In the genomic region with DNA sequence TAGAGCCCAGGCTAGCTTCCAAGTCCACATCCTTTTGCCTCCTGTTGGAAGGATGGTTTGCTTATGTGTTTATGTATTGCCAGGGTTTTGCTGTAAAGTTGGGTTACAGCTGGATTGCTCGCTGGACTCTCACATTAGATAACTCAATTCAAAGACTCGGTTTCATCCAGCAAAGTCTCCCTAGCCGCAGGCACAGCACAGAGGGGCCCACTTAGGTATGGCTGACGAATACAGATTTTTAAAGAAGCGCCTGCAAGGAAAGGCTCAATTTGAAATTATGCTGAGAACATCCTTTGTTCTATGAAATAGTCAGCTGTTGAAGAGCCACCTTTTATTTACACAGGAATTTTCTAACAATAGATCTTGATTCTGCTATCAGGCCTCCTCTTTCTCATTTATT, we compare ENCODE assay signal across 29 mouse cellular contexts.
DNase-seq lines count a peak whose midpoint lies in the region; ATAC-seq and TF ChIP-seq lines count a peak whose summit lies in the region.
"Had no signal": no experiment of that assay in that cellular context is flagged by ENCODE, and none has a peak within 500 bp of the region (broad histone marks: within the 10 kb centered on the region; RNA-seq: fewer than 3 reads in every experiment).

No protein-coding gene starts in this region.

- no peak overlapping the region for H3K4me2 ChIP-seq in forebrain, embryonic 15.5 days (replicated peaks)
- no peak overlapping the region for H3K4me2 ChIP-seq in midbrain, embryonic 15.5 days
- no peak overlapping the region for H3K4me2 ChIP-seq in midbrain, postnatal 0 days (ENCODE audit: low read depth, low read length, poor library complexity, severe bottlenecking)
- no peak overlapping the region for H3K4me2 ChIP-seq in hindbrain, embryonic 15.5 days
- H3K4me2 ChIP-seq: embryonic facial prominence, embryonic 13.5 days; heart, embryonic 15.5 days; limb, embryonic 15.5 days; liver, embryonic 13.5 days; neural tube, embryonic 12.5 days had no signal

- H3K9ac ChIP-seq in forebrain, embryonic 15.5 days (replicated peaks): no peak overlapping the region
- no peak overlapping the region for H3K9ac ChIP-seq in midbrain, embryonic 15.5 days
- H3K9ac ChIP-seq in midbrain, postnatal 0 days (replicated peaks; ENCODE audit: low read length, poor library complexity, severe bottlenecking): no peak overlapping the region
- H3K9ac ChIP-seq in hindbrain, embryonic 15.5 days: no peak overlapping the region
- H3K9ac ChIP-seq: embryonic facial prominence, embryonic 13.5 days; heart, embryonic 15.5 days; limb, embryonic 15.5 days; liver, embryonic 13.5 days; neural tube, embryonic 12.5 days had no signal

- H3K9me3 ChIP-seq in forebrain, embryonic 15.5 days: no peaks in the 10 kb centered on the region
- H3K9me3 ChIP-seq in forebrain, embryonic 10.5 days: no peaks in the 10 kb centered on the region
- no peaks in the 10 kb centered on the region for H3K9me3 ChIP-seq in midbrain, embryonic 15.5 days
- H3K9me3 ChIP-seq in midbrain, postnatal 0 days (ENCODE audit: low read length): no peaks in the 10 kb centered on the region
- H3K9me3 ChIP-seq in hindbrain, embryonic 15.5 days: no peaks in the 10 kb centered on the region
- H3K9me3 ChIP-seq: embryonic facial prominence, embryonic 13.5 days; heart, embryonic 10.5 days; heart, embryonic 15.5 days; limb, embryonic 10.5 days; limb, embryonic 15.5 days; liver, embryonic 13.5 days; neural tube, embryonic 12.5 days had no signal

- no peaks in the 10 kb centered on the region for H3K36me3 ChIP-seq in forebrain, embryonic 15.5 days
- no peaks in the 10 kb centered on the region for H3K36me3 ChIP-seq in forebrain, embryonic 10.5 days (replicated peaks)
- H3K36me3 ChIP-seq in midbrain, embryonic 15.5 days (replicated peaks): no peaks in the 10 kb centered on the region
- H3K36me3 ChIP-seq in midbrain, postnatal 0 days (ENCODE audit: insufficient read depth, low read length): no peaks in the 10 kb centered on the region
- no peaks in the 10 kb centered on the region for H3K36me3 ChIP-seq in hindbrain, embryonic 15.5 days
- H3K36me3 ChIP-seq: embryonic facial prominence, embryonic 13.5 days; heart, embryonic 10.5 days; heart, embryonic 15.5 days; limb, embryonic 10.5 days; limb, embryonic 15.5 days; liver, embryonic 13.5 days; neural tube, embryonic 12.5 days had no signal

- no peak overlapping the region for H3K4me3 ChIP-seq in forebrain, embryonic 15.5 days
- no peak overlapping the region for H3K4me3 ChIP-seq in forebrain, embryonic 10.5 days
- H3K4me3 ChIP-seq in midbrain, embryonic 15.5 days: no peak overlapping the region
- no peak overlapping the region for H3K4me3 ChIP-seq in midbrain, postnatal 0 days (ENCODE audit: low read depth, low read length)
- H3K4me3 ChIP-seq in hindbrain, embryonic 15.5 days: no peak overlapping the region
- H3K4me3 ChIP-seq: embryonic facial prominence, embryonic 13.5 days; erythroblast, embryonic 14.5 days; heart, embryonic 10.5 days; heart, embryonic 15.5 days; limb, embryonic 10.5 days; limb, embryonic 15.5 days; liver, embryonic 13.5 days; neural tube, embryonic 12.5 days had no signal

- peak; percentile 21; the same call in 1 of the 2 replicates for ATAC-seq in forebrain, embryonic 15.5 days (replicated peaks)
- peak; percentile 53; the same call in 1 of the 2 replicates for ATAC-seq in midbrain, embryonic 15.5 days (replicated peaks)
- no peak for ATAC-seq in midbrain, postnatal 0 days (ENCODE audit: low FRiP score)
- no peak for ATAC-seq in hindbrain, embryonic 15.5 days (ENCODE audit: low FRiP score, low read depth)
- ATAC-seq: CD4-positive, CD25-positive, alpha-beta regulatory T cell, adult 4 months; intestine, postnatal 0 days had no signal

- peaks cover 12% of the 10 kb centered on the region for H3K4me1 ChIP-seq in forebrain, embryonic 15.5 days
- peaks cover 15% of the 10 kb centered on the region for H3K4me1 ChIP-seq in forebrain, embryonic 10.5 days
- peaks cover 11% of the 10 kb centered on the region for H3K4me1 ChIP-seq in midbrain, embryonic 15.5 days
- H3K4me1 ChIP-seq in midbrain, postnatal 0 days (ENCODE audit: insufficient read depth, low read length): no peaks in the 10 kb centered on the region
- H3K4me1 ChIP-seq in hindbrain, embryonic 15.5 days (replicated peaks): no peaks in the 10 kb centered on the region; the same call in 1 of the 2 replicates
- H3K4me1 ChIP-seq: embryonic facial prominence, embryonic 13.5 days; heart, embryonic 10.5 days; heart, embryonic 15.5 days; limb, embryonic 10.5 days; limb, embryonic 15.5 days; liver, embryonic 13.5 days had no signal

- WGBS in forebrain, embryonic 15.5 days: 49% methylated on average over 5 of the region's 5 CpGs
- WGBS in forebrain, embryonic 10.5 days: 86% methylated on average over 5 of the region's 5 CpGs
- WGBS in midbrain, embryonic 15.5 days: 37% methylated on average over 5 of the region's 5 CpGs
- 42% methylated on average over 5 of the region's 5 CpGs for WGBS in midbrain, postnatal 0 days
- WGBS in hindbrain, embryonic 15.5 days: 48% methylated on average over 5 of the region's 5 CpGs

- TF ChIP-seq CTCF in midbrain, postnatal 0 days (IDR thresholded peaks at IDR 0.05): no peak

- H3K27me3 ChIP-seq in forebrain, embryonic 15.5 days: 0 out of 2 replicates have a peak, but pooled peaks cover 3% of the 10 kb centered on the region
- peaks cover 49% of the 10 kb centered on the region for H3K27me3 ChIP-seq in forebrain, embryonic 10.5 days (ENCODE audit: poor library complexity, severe bottlenecking)
- H3K27me3 ChIP-seq in midbrain, embryonic 15.5 days (replicated peaks): no peaks in the 10 kb centered on the region
- no peaks in the 10 kb centered on the region for H3K27me3 ChIP-seq in midbrain, postnatal 0 days (ENCODE audit: insufficient read depth, low read length)
- no peaks in the 10 kb centered on the region for H3K27me3 ChIP-seq in hindbrain, embryonic 15.5 days
- H3K27me3 ChIP-seq: embryonic facial prominence, embryonic 13.5 days; heart, embryonic 15.5 days; limb, embryonic 15.5 days; liver, embryonic 13.5 days; neural tube, embryonic 12.5 days had no signal

- peak overlapping the region; percentile 24; the same call in 1 of the 2 replicates for H3K27ac ChIP-seq in forebrain, embryonic 15.5 days (replicated peaks)
- no peak overlapping the region for H3K27ac ChIP-seq in forebrain, embryonic 10.5 days
- no peak overlapping the region for H3K27ac ChIP-seq in midbrain, embryonic 15.5 days
- no peak overlapping the region for H3K27ac ChIP-seq in midbrain, postnatal 0 days (ENCODE audit: low read depth, low read length)
- peak overlapping the region; percentile 34; the same call in 1 of the 2 replicates for H3K27ac ChIP-seq in hindbrain, embryonic 15.5 days (replicated peaks)
- H3K27ac ChIP-seq: embryonic facial prominence, embryonic 13.5 days; heart, embryonic 10.5 days; heart, embryonic 15.5 days; limb, embryonic 10.5 days; limb, embryonic 15.5 days; liver, embryonic 13.5 days; macrophage; neural tube, embryonic 12.5 days had no signal

- DNase-seq in forebrain, embryonic 10.5 days (ENCODE audit: extremely low spot score, low spot score): no peak
- no peak for DNase-seq in midbrain, postnatal 0 days (ENCODE audit: low spot score)
- DNase-seq in adrenal gland, adult 18-20 months (ENCODE audit: low spot score in 2 of 2): no peak
- no peak for DNase-seq in cerebellum, adult 18-20 months
- DNase-seq: adrenal gland, postnatal 25 days; cerebellum, adult 9-10 months; gastrocnemius, postnatal 14 days; kidney, adult 9 months; kidney, postnatal 10 days; layer of hippocampus, postnatal 36 days; liver, embryonic 13.5 days; lung, adult 2 months; lung, postnatal 10 days; right cerebral cortex, adult 18-20 months; spleen, adult 18-20 months; thymus, postnatal 14 days had no signal

Comparison
In these comparisons a context has a peak if more than half of its experiments do, and no peak if none do; other contexts are left out.
1. ATAC-seq: peak in forebrain, embryonic 15.5 days (single experiment) and midbrain, embryonic 15.5 days (single experiment); none in midbrain, postnatal 0 days (single experiment) and hindbrain, embryonic 15.5 days (single experiment).
2. H3K27ac ChIP-seq: peak in forebrain, embryonic 15.5 days (single experiment) and hindbrain, embryonic 15.5 days (single experiment); none in forebrain, embryonic 10.5 days (single experiment), midbrain, embryonic 15.5 days (single experiment) and midbrain, postnatal 0 days (single experiment).